Comparison of ENCODE assay signal across 13 mouse cellular contexts in the genomic region with DNA sequence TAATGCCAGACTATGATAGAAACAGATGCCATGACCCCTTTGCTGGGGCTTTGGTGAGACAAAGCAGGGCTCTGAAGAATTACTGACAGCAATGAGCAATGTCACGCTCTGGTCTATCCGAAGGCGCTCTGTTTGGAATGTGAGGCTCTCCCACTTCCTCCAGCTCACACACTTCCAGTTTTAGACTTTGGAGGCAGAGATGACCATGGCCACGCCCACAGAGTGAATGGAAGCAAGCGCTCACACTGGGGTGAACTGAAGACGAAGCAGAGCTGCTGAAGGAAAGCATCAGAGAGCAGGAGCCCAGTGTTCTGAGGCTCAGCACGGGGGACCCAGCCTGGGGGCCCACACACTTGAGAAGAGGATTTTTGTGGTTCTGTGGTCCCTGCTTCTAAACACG. TPM values are rescaled to one million over a fixed set of nuclear protein-coding genes. Genes with fewer than 3 reads are reported as not detected.
DNase-seq lines count a peak whose midpoint lies in the region; ATAC-seq lines count a peak whose summit lies in the region.
"Had no signal": no experiment of that assay in that cellular context is flagged by ENCODE, and none has a peak within 500 bp of the region (broad histone marks: within the 10 kb centered on the region; RNA-seq: fewer than 3 reads in every experiment).

No protein-coding gene starts in this region.

- no peak for DNase-seq in heart, postnatal 14 days
- peak; percentile 21 for DNase-seq in MN1 (ENCODE audit: low spot score)
- peak; percentile 26 for DNase-seq in kidney, postnatal 10 days
- DNase-seq in right cerebral cortex, postnatal 14 days, result no peak
- DNase-seq in limb, embryonic 10.5 days (ENCODE audit: low spot score), result no peak
- DNase-seq: cerebellum, adult 8-10 months; thymus, adult 18-20 months had no signal

- no peaks in the 10 kb centered on the region for H3K27me3 ChIP-seq in heart, embryonic 11.5 days (ENCODE audit: control insufficient read depth, insufficient read depth, low read length)
- no peaks in the 10 kb centered on the region for H3K27me3 ChIP-seq in heart, embryonic 13.5 days (replicated peaks)
- no peaks in the 10 kb centered on the region for H3K27me3 ChIP-seq in limb, embryonic 10.5 days (ENCODE audit: low read depth, poor library complexity, severe bottlenecking)
- H3K27me3 ChIP-seq: CH12.LX had no signal

- 28% methylated on average over 8 of the region's 8 CpGs for WGBS in heart, embryonic 11.5 days (ENCODE audit: insufficient replicate concordance)
- 15% methylated on average over 8 of the region's 8 CpGs for WGBS in heart, embryonic 13.5 days
- 63% methylated on average over 8 of the region's 8 CpGs for WGBS in limb, embryonic 10.5 days

- H3K27ac ChIP-seq in heart, embryonic 11.5 days (ENCODE audit: low read depth, low read length), result no peak overlapping the region
- H3K27ac ChIP-seq in heart, embryonic 13.5 days (replicated peaks), result 0 out of 2 replicates have a peak overlapping the region, but pooled peaks have one; percentile 36
- H3K27ac ChIP-seq in limb, embryonic 10.5 days, result no peak overlapping the region

- intact Hi-C loops in heart, postnatal 14 days (cut with DNase I), result no loop called here

- H3K9ac ChIP-seq in heart, embryonic 11.5 days (ENCODE audit: low read depth, low read length), result no peak overlapping the region
- peak overlapping the region; percentile 55 for H3K9ac ChIP-seq in heart, embryonic 13.5 days

- no peak; the same call in 1 of the 2 replicates for ATAC-seq in heart, embryonic 11.5 days (replicated peaks; ENCODE audit: insufficient number of reproducible peaks, low FRiP score, low TSS enrichment)
- ATAC-seq in heart, embryonic 13.5 days (ENCODE audit: extremely low read depth, insufficient number of reproducible peaks, low FRiP score, low TSS enrichment), result no peak
- ATAC-seq in erythroid progenitor cell, adult 5-6 weeks (replicated peaks; ENCODE audit: low FRiP score, poor library complexity, severe bottlenecking), result no peak

- H3K9me3 ChIP-seq in heart, embryonic 11.5 days (replicated peaks; ENCODE audit: control insufficient read depth, low read length), result no peaks in the 10 kb centered on the region
- no peaks in the 10 kb centered on the region for H3K9me3 ChIP-seq in heart, embryonic 13.5 days
- no peaks in the 10 kb centered on the region for H3K9me3 ChIP-seq in limb, embryonic 10.5 days (replicated peaks)

- H3K4me3 ChIP-seq in heart, embryonic 11.5 days (ENCODE audit: low read depth, low read length), result peak overlapping the region; percentile 19; the same call in 1 of the 2 replicates
- H3K4me3 ChIP-seq in heart, embryonic 13.5 days, result peak overlapping the region; percentile 32
- H3K4me3 ChIP-seq in limb, embryonic 10.5 days, result no peak overlapping the region
- H3K4me3 ChIP-seq: erythroblast, embryonic 14.5 days had no signal

- peak overlapping the region; percentile 52 for H3K4me2 ChIP-seq in heart, embryonic 11.5 days
- H3K4me2 ChIP-seq in heart, embryonic 13.5 days, result peak overlapping the region; percentile 59

- H3K4me1 ChIP-seq in heart, embryonic 11.5 days (ENCODE audit: control insufficient read depth, insufficient read depth, low read length), result no peaks in the 10 kb centered on the region
- H3K4me1 ChIP-seq in heart, embryonic 13.5 days, result peaks cover 16% of the 10 kb centered on the region
- no peaks in the 10 kb centered on the region for H3K4me1 ChIP-seq in limb, embryonic 10.5 days

- no peaks in the 10 kb centered on the region for H3K36me3 ChIP-seq in heart, embryonic 11.5 days (ENCODE audit: control insufficient read depth, insufficient read depth, low read length)
- no peaks in the 10 kb centered on the region for H3K36me3 ChIP-seq in heart, embryonic 13.5 days
- H3K36me3 ChIP-seq in limb, embryonic 10.5 days, result no peaks in the 10 kb centered on the region

RNA-seq across cellular contexts. Expression of a gene that starts 37.3 kb away (rescaled TPM):
- 3.2 and 3.3 TPM in 2 replicates for polyA plus RNA-seq in heart, embryonic 11.5 days (2014; fragmentation: Nextera tagmentation; extraction: Ambion mirVana)
- 1 to 10 TPM; 1.8 to 3.1 TPM for total RNA-seq in heart, postnatal 14 days (2021)
- 1.7 and 2.1 TPM in 2 replicates for polyA plus RNA-seq in heart, embryonic 13.5 days (2015; fragmentation: Nextera tagmentation; extraction: Ambion mirVana)
- not detected in 2 replicates for total RNA-seq in erythroid progenitor cell, adult 5-6 weeks (2015; ENCODE audit: low replicate concordance)
- total RNA-seq in erythroid progenitor cell, adult 5-6 weeks (2017; ENCODE audit: low replicate concordance), result not detected in 2 replicates
- 1.7 and 2.0 TPM in 2 replicates for polyA plus RNA-seq in limb, embryonic 10.5 days (2016; fragmentation: Nextera tagmentation; extraction: Ambion mirVana)
- total RNA-seq: CH12.LX; hematopoietic stem cell, adult 5-6 weeks had no signal
- polyA plus RNA-seq: erythroblast, embryonic 14.5 days had no signal

Comparison
In these comparisons a context has a peak if more than half of its experiments do, and no peak if none do; other contexts are left out.
1. DNase-seq: peak in MN1 (single experiment) and kidney, postnatal 10 days (single experiment); none in heart, postnatal 14 days (0 of 2), right cerebral cortex, postnatal 14 days (single experiment) and limb, embryonic 10.5 days (single experiment).